Mouse (Mus musculus) spleen, adult 10 weeks (tissue): Measurements from ENCODE around the gene Kank2. TPM values are rescaled to one million over a fixed set of nuclear protein-coding genes. Genes with fewer than 3 reads are reported as not detected.

Experiments
- polyA plus RNA-seq: library from polyadenylated mRNA; stranded (reverse); fragments of 350-450 nt; fragmentation: Illumina TruSeq; extraction: RNeasy Lipid Tissue Mini Kit (QIAGEN cat#74804); gene quantifications from one replicate; pipeline ENCODE4 v1.2.3, GENCODE M21; 2015; ENCODE audit warnings: low replicate concordance; ENCODE audit not compliant: insufficient read depth

Kank2 gene
- 9.1 TPM for polyA plus RNA-seq

DNA sequence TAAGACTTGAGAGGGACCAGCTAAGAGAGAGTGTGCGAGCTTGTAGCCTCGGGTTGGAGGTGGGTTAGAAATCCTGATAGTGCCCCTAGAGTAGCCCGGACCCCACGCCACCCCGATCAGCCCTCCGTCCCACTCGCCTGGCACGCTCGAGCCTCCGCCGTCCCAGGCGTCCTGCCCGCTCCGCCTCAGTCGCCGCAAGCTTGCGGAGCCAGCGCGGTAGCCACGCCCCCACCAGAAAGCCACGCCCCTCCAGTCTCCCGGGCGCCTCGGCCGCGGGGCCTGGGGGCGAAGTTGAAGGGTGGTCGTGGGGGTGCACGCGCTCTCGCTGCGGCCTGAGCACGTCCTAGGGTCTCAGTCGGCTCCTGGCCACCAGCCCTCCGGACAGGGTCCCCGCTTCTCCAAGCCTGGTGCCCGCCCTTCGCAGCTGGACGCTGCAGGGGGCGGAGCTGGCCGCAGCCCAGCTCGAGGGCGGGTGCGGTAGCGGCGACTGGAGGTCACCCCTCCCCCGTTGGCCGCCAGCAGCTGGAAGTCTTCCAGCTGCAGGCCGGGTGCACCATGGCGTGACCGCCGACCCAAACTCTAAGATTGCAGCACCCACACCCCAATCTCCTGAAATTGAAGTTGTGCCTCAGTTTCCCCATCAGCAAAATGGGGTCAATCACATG, at the start of gene Kank2:
Gene Kank2, minus strand, starts transcription at position 400 of the 665 bp plus-strand sequence.

DNA sequence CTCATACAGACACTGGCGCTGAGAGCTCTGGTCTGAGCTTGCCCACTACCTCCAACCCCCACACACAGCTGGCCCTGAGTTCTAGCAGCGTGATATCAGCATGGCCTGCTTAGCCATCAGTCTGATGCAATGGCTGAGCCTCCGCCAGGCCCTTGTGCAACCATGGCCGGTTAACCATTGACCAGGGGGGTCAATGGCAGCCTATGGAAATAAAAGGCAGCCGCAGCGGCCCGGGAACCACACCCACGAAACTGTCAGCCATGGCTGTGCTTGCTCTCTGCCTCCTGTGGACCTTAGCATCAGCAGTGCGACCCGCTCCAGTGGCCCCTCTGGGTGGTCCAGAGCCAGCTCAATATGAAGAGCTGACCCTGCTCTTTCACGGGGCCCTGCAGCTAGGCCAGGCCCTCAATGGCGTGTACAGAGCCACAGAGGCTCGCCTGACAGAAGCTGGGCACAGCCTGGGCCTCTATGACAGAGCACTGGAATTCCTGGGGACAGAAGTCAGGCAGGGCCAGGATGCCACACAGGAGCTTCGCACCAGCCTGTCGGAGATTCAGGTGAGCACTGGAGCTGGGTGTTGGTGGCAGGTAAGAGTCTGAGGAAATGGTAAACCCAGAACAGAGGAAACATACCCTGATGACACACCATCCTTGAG, 36.8 kb upstream of the Kank2 start, which contains the start of gene Angptl8:
Gene Angptl8, plus strand, starts transcription at position 253 of the 655 bp plus-strand sequence.

DNA sequence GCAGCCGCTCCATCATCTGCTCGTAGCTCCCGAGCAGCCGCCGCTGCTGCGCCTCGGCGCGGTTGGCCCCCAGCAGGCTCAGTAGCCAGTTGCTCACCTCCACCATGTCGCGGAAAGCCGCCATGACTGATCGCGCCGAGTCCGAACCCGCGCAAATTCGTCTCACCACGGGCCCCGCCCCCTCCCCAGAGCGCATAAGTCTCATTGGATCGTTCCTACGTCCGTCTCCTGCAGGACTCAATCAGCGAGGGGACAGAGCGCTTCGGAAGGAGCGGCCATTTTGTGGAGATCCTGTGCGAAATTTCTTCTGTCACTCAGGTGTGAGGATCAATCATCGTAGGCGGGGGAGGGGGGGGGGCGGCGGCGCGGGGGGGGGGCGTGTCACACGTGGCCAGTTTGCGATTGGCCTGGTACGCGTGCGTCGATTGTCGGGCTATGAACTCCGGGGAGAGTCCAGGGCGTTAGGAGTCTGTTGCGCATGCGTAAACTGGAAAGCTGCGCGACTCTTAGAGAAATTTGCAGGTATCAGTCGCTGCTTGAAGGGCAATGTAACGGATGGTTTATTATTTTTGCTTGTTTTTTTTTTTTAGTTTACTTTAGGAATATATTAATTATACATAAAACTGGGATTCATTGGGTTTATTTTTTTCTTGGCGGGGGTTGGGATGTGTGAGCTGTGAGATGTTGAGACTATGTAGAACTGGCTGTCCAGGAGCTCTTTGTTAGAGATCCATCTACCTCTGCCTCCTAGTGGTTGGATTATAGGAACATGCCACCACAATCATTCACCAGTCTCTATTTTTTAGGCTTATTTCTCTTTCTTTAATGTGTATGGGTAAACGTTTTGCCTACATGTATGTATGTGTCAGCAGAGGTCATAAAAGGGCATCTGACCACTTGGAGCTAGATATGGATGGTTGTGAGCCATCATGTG, 38.1 kb downstream of the Kank2 start, which contains the start of gene Spc24:
Gene Spc24, minus strand, starts transcription at position 149 of the 934 bp plus-strand sequence.

DNA sequence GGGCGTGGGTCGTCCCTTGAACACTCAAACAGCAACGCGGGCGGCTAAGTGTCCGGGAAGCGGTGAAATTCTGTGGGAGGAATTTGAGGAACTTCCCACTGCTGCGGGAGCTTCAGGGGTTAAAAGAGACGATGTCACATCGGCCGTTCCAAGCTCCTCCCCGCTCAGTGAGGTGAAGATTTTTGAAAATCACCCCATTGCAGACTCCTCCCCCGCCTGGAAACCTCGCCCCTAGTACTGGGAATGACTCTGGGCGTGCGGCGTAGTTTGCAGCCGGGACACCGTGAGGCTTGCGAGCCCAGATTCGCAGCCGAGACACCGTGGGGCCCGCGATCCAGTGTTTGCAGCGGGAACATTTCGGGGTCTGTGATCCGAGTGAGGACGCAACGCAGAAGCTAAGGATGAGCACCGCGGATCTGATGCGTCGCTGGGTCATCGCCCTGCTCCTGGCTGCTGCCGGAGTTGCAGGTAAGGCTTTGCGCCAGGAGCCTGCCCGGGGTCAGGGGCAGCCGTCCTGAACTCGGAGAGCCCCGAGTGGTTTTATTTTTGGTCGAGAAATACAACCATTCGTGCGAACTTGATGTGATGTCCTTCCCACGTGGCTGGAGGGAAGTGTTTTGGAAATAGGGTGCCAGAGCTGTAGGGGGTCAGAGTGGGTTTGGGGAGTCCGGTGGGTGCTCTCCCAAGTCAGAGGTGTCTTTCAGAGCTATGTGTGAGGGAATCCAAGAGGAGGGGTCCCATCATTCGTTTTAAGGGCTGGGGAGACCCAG, 75.0 kb downstream of the Kank2 start, which contains the start of gene Ldlr:
Gene Ldlr, plus strand, starts transcription at position 107 of the 770 bp plus-strand sequence.

Other genes with a start within 250 kb of the Kank2 start
- 34.5 TPM for gene Timm29, start 206.0 kb downstream of the Kank2 start, polyA plus RNA-seq
- 13.1 TPM for gene Yipf2, start 205.9 kb downstream of the Kank2 start, polyA plus RNA-seq
- 29.3 TPM for gene Smarca4, start 182.6 kb downstream of the Kank2 start, polyA plus RNA-seq
- gene Ldlr, start 75.3 kb downstream of the Kank2 start, polyA plus RNA-seq, result 17.3 TPM
- gene Spc24, start 38.4 kb downstream of the Kank2 start, polyA plus RNA-seq, result 6.4 TPM
- not detected for gene Angptl8, start 36.8 kb upstream of the Kank2 start, polyA plus RNA-seq
- gene Dock6, start 53.9 kb upstream of the Kank2 start, polyA plus RNA-seq, result 14.7 TPM
- 7.7 TPM for gene Rab3d, start 119.4 kb upstream of the Kank2 start, polyA plus RNA-seq
- 0.79 TPM for gene Ccdc159, start 128.7 kb upstream of the Kank2 start, polyA plus RNA-seq
- 3.3 TPM for gene Tmem205, start 128.8 kb upstream of the Kank2 start, polyA plus RNA-seq
- gene Plppr2, start 138.3 kb upstream of the Kank2 start, polyA plus RNA-seq, result 0.70 TPM
- 10.0 TPM for gene Swsap1, start 157.0 kb upstream of the Kank2 start, polyA plus RNA-seq
- gene Epor, start 164.8 kb upstream of the Kank2 start, polyA plus RNA-seq, result 2.1 TPM
- 2.1 TPM for gene Rgl3, start 190.7 kb upstream of the Kank2 start, polyA plus RNA-seq
- gene Ccdc151, start 203.9 kb upstream of the Kank2 start, polyA plus RNA-seq, result not detected
- 29.0 TPM for gene Prkcsh, start 204.1 kb upstream of the Kank2 start, polyA plus RNA-seq